Mouse (Mus musculus): ENCODE measurements around the gene Clns1a.

The Clns1a gene

GRCm38 (mm10) chr7:97720109-97720508, 23.7 kb downstream of the Clns1a start:
- CTCF ChIA-PET, result interaction anchor here in 3 of 4 experiments (0.5 to 2.3 kb wide), 13 partner anchors 13 to 421 kb away, joined by 3 to 8 read pairs (median 4); partner anchors contain the start of genes Aamdc (in 1 of the 3), Alg8 (in 1 of the 3), Aqp11 (in 1 of the 3) and Rsf1 (in 1 of the 3)
- POLR2A ChIA-PET, result interaction anchor here in 2 of 4 experiments (0.6 to 7.1 kb wide), 21 partner anchors 10 to 348 kb away, joined by 3 to 64 read pairs (median 5); partner anchors contain the start of genes Aqp11 (in 2 of the 2), Clns1a (in 2 of the 2), Aamdc (in 1 of the 2) and Alg8 (in 1 of the 2)

- CTCF ChIA-PET, result interaction anchor here in 3 of 4 experiments (0.6 to 2.0 kb wide), 4 partner anchors 15 to 397 kb away, joined by 3 to 5 read pairs (median 4); partner anchors contain the start of genes Aqp11 (in 1 of the 3) and Myo7a (in 1 of the 3)
- POLR2A ChIA-PET, result interaction anchor here in 2 of 4 experiments (0.7 to 7.1 kb wide), 6 partner anchors 10 to 275 kb away, joined by 3 to 64 read pairs (median 4); partner anchors contain the start of genes Aqp11 (in 1 of the 2) and Rsf1 (in 1 of the 2)
These were observed 26.0 kb downstream of the Clns1a start for GRCm38 (mm10) chr7:97722278-97722918.

GRCm38 (mm10) chr7:97723646-97724538, 27.5 kb downstream of the Clns1a start:
- ChIA-PET CTCF (interaction anchor here in 3 of 4 experiments (0.6 to 2.0 kb wide), 5 partner anchors 13 to 713 kb away, joined by 3 to 5 read pairs (median 5); partner anchors contain the start of genes Aqp11 (in 1 of the 3) and Myo7a (in 1 of the 3)), POLR2A (interaction anchor here in 3 of 4 experiments (0.6 to 7.1 kb wide), 8 partner anchors 14 to 1024 kb away, joined by 3 to 64 read pairs (median 4); partner anchors contain the start of genes Aqp11 (in 3 of the 3) and Clns1a (in 2 of the 3))

- POLR2A ChIA-PET, result interaction anchor here in 3 of 4 experiments (0.5 to 1.4 kb wide), 8 partner anchors 12 to 325 kb away, joined by 3 to 4 read pairs (median 3); partner anchors contain the start of genes Aqp11 (in 2 of the 3), Clns1a (in 2 of the 3), Aamdc (in 1 of the 3) and Ndufc2 (in 1 of the 3)
- CTCF ChIA-PET, result no interaction called here
These were observed 29.0 kb downstream of the Clns1a start for GRCm38 (mm10) chr7:97725401-97725800.

GRCm38 (mm10) chr7:97726080-97726479, 29.6 kb downstream of the Clns1a start:
- ChIA-PET POLR2A (interaction anchor here in 3 of 4 experiments (0.7 to 1.3 kb wide), 9 partner anchors 12 to 665 kb away, joined by 3 to 6 read pairs (median 3); partner anchors contain the start of genes Aqp11 (in 2 of the 3), Aamdc (in 1 of the 3) and Rsf1 (in 1 of the 3)), CTCF (interaction anchor here in 1 of 4 experiments (1.0 kb wide), 1 partner anchor 22 kb away, joined by 4 read pairs; no protein-coding TSS in a partner anchor)

GRCm38 (mm10) chr7:97726778-97727177, 30.3 kb downstream of the Clns1a start:
- ChIA-PET POLR2A (interaction anchor here (0.7 to 3.6 kb wide), 10 partner anchors 10 to 666 kb away, joined by 3 to 13 read pairs (median 4); partner anchors contain the start of gene Aqp11 (in 3 of the 4)), CTCF (interaction anchor here in 1 of 4 experiments (1.0 kb wide), 1 partner anchor 21 kb away, joined by 4 read pairs; no protein-coding TSS in a partner anchor)

- ChIA-PET POLR2A (interaction anchor here (0.6 to 3.8 kb wide), 13 partner anchors 9 to 361 kb away, joined by 3 to 21 read pairs (median 4); partner anchors contain the start of genes Aqp11 (in 3 of the 4), Aamdc (in 1 of the 4) and Rsf1 (in 1 of the 4)), CTCF (interaction anchor here in 1 of 4 experiments (1.4 kb wide), 1 partner anchor 9 kb away, joined by 9 read pairs; the partner anchor contains the start of gene Aqp11)
These were observed 32.5 kb downstream of the Clns1a start for GRCm38 (mm10) chr7:97728666-97729614.

GRCm38 (mm10) chr7:97730427-97730826, 34.0 kb downstream of the Clns1a start:
- POLR2A ChIA-PET, result interaction anchor here in 3 of 4 experiments (0.6 to 3.8 kb wide), 6 partner anchors 8 to 427 kb away, joined by 3 to 21 read pairs (median 6); partner anchors contain the start of genes Aamdc (in 1 of the 3) and Aqp11 (in 1 of the 3)
- CTCF ChIA-PET, result no interaction called here

GRCm38 (mm10) chr7:97733606-97734005, 37.2 kb downstream of the Clns1a start:
- POLR2A ChIA-PET, result interaction anchor here in 2 of 4 experiments (1.1 kb wide), 2 partner anchors 14 to 15 kb away, joined by 3 read pairs; no protein-coding TSS in a partner anchor
- CTCF ChIA-PET, result interaction anchor here in 1 of 4 experiments (0.7 kb wide), 1 partner anchor 399 kb away, joined by 3 read pairs; no protein-coding TSS in a partner anchor

- CTCF ChIA-PET, result interaction anchor here in 1 of 4 experiments (0.6 kb wide), 1 partner anchor 398 kb away, joined by 4 read pairs; no protein-coding TSS in a partner anchor
These were observed 38.6 kb downstream of the Clns1a start for GRCm38 (mm10) chr7:97735021-97735420.

GRCm38 (mm10) chr7:97735886-97736420, 39.5 kb downstream of the Clns1a start:
- ChIA-PET POLR2A (interaction anchor here in 2 of 4 experiments (0.6 to 8.5 kb wide), 3 partner anchors 15 to 293 kb away, joined by 3 to 64 read pairs (median 5); partner anchors contain the start of gene Clns1a (in 1 of the 2)), CTCF (interaction anchor here in 1 of 4 experiments (0.7 kb wide), 1 partner anchor 10 kb away, joined by 3 read pairs; no protein-coding TSS in a partner anchor)

More at GRCm38 (mm10) chr7:97735021-97735420, 38.6 kb downstream of the Clns1a start:
- POLR2A ChIA-PET, result interaction anchor here in 2 of 4 experiments (1.1 to 8.5 kb wide), 2 partner anchors 15 to 16 kb away, joined by 4 to 64 read pairs; no protein-coding TSS in a partner anchor

- ChIA-PET CTCF (interaction anchor here in 2 of 4 experiments (1.0 to 1.8 kb wide), 9 partner anchors 8 to 454 kb away, joined by 3 to 23 read pairs (median 5); no protein-coding TSS in a partner anchor), POLR2A (interaction anchor here (0.6 to 8.5 kb wide), 32 partner anchors 8 to 366 kb away, joined by 3 to 64 read pairs (median 5); partner anchors contain the start of genes Aamdc (in 2 of the 4), Clns1a (in 2 of the 4), Rsf1 (in 2 of the 4) and Alg8 (in 1 of the 4))
These were observed 40.8 kb downstream of the Clns1a start for GRCm38 (mm10) chr7:97737256-97737637.

- ChIA-PET POLR2A (interaction anchor here (0.5 to 8.5 kb wide), 52 partner anchors 9 to 624 kb away, joined by 3 to 64 read pairs (median 4); partner anchors contain the start of genes Aamdc (in 2 of the 4), Rsf1 (in 2 of the 4), Alg8 (in 1 of the 4) and Clns1a (in 1 of the 4)), CTCF (interaction anchor here in 3 of 4 experiments (0.6 to 1.8 kb wide), 11 partner anchors 8 to 453 kb away, joined by 3 to 23 read pairs (median 4); no protein-coding TSS in a partner anchor)
These were observed 41.4 kb downstream of the Clns1a start, which contains the start of gene Aqp11 for GRCm38 (mm10) chr7:97737638-97738456. Gene Aqp11 (minus strand): TSS chr7:97738289.

- CTCF ChIA-PET, result interaction anchor here in 3 of 4 experiments (0.6 to 2.2 kb wide), 7 partner anchors 9 to 364 kb away, joined by 3 to 7 read pairs (median 3); no protein-coding TSS in a partner anchor
These were observed 44.5 kb downstream of the Clns1a start for GRCm38 (mm10) chr7:97740948-97741347.

More at GRCm38 (mm10) chr7:97740948-97741347, 44.5 kb downstream of the Clns1a start:
- POLR2A ChIA-PET, result interaction anchor here in 2 of 4 experiments (0.5 to 8.5 kb wide), 14 partner anchors 11 to 1105 kb away, joined by 3 to 64 read pairs (median 3); partner anchors contain the start of genes Alg8 (in 2 of the 2), Aamdc (in 1 of the 2), Kctd21 (in 1 of the 2) and Rsf1 (in 1 of the 2)

Data from embryonic stem cell, embryonic (primary cell).